Mouse (Mus musculus) lung, adult 2 months (tissue): ENCODE measurements around the gene Tsga10.

Source experiments
- CTCF ChIP-seq: fragments of 200-500 bp; IDR thresholded peaks from 2 replicates; pipeline ENCODE4 v1.5.1; 2011; ENCODE audit warnings: mild to moderate bottlenecking, low read length, control low read depth; ENCODE audit not compliant: insufficient read depth
- POLR2A ChIP-seq: fragments of 200-500 bp; IDR thresholded peaks from 2 replicates; pipeline ENCODE4 v1.6.1; 2011; ENCODE audit warnings: low read depth, mild to moderate bottlenecking, control low read depth, low read length, borderline replicate concordance; ENCODE audit errors: extremely low read depth

- TF ChIP-seq CTCF = no peak
- TF ChIP-seq POLR2A = no peak
These were observed 131.4 kb downstream of the Tsga10 start for GRCm38 (mm10) chr1:37734841-37735240.
